Mouse (Mus musculus) left cerebral cortex, postnatal 36 days (tissue): ENCODE data around the gene Slc25a40. TPM values are rescaled to one million over a fixed set of nuclear protein-coding genes. Genes with fewer than 3 reads are reported as not detected.

Experiments used
- DNase-seq, 2 experiments: peaks; one replicate each; pipeline ENCODE4 v3.0.0; 2021 to 2022; ENCODE audit warnings: low spot score in 2 of 2, mixed read lengths in 1 of 2
- intact Hi-C: fragments of 180-260 bp; cut with DNase I; formaldehyde crosslinking; loops from one replicate; pipeline ENCODE4 v1.15.1; 2025
- total RNA-seq, 2 experiments: library from RNA; stranded (reverse); gene quantifications; 2 replicates each; pipeline ENCODE4 v1.2.3; 2021

Slc25a40 gene
- total RNA-seq: 10 to 100 TPM; 10.1 to 15.3 TPM

DNA sequence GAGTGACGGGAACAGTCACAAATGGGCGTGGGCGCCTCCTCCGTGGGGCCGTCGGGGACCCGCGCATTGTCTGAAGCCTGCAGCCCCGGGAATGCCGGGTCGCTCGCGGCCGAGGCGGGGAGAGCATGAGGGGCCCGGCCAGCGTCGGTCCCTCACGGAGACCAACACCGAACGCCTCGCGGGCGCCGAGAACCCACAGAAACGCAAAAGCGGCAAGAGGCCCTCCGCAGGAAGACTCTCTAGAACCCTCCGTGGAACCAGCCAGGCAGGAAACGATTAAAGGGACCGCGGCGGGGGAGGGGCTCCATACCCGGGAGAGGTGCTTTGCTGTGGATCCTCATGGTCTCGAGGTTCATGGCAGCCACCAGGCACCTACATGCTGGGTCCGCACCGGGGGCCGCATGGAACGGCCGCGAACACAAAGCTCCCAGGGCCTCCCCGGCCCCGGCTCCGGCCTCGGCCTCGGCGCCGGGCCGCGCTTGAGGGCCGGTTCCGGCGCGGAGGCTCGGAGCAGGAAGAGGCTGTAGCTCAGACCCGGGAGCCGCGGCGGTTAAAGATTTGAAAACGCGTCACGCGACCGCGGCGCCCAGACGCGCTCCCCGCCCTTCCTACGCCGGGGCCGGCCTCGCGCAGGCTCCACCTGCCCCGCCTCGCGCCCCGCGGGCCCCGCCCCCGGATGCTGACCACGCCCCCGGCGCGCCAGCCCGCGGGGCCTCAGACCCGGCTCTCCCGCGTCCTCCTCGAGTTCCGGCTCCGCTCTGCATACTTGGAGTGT, at the start of gene Slc25a40, which contains the start of gene Dbf4:
TSS of gene Slc25a40 (plus strand) at position 694 of the 775 bp plus-strand sequence.
TSS of gene Dbf4 (minus strand) at position 560 of the 775 bp plus-strand sequence.
- DNase-seq: peak in 1 of 2 experiments; percentile 92
- intact Hi-C loops: loop anchor here (5.0 to 10.0 kb wide), 3 partner anchors 55 to 575 kb away; partner anchors contain the start of genes Adam22 and Crot

DNA sequence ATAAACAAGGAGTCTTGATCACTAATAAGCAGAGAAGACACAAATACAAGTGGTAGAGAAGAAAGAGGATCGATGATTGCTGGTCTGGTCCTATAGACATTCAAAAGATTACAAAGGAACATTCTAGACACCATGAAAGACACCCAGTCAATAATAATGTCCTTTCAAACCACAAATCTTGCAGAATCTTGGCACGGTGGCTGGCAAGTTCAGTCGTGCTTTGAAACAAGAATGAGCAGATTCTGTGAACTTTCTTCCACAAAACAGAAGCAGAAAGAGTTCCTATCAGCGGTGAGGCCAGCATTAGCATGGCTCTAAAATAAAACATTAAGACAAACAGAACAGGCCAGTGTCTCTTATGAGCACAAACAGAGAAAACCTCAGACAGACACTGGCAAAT, 49.2 kb upstream of the Slc25a40 start:
- DNase-seq: no peak
- intact Hi-C loops: no loop called here

DNA sequence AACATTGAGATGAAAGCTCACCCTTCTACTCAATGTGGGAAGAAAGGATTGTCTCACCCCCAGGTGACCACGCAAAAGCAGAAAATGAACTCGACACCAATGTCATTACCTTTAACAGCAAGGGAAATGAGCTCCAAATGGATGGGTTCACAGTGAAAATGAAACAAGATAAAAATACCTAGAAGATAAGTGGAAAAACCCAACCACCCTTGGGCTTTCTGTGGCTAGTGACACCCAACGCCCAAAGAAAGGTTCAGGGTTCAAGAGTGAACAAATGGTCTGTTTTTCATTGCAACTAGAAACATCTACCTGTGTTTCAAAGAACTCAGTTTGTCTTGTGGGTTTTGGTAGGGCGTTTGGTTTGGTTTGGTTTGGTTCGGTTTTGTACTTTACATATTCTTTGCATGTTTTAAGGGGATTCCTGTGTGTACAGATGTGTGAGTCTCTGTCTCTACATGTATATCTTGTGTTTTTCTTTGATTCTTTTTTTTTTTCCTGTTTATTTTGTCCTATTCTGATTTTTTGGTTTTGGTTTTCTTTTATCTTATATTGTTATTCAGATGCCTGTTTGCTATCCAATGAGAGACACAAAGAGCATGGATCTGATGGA, 48.2 kb upstream of the Slc25a40 start:
- no peak for DNase-seq
- intact Hi-C loops: no loop called here

DNA sequence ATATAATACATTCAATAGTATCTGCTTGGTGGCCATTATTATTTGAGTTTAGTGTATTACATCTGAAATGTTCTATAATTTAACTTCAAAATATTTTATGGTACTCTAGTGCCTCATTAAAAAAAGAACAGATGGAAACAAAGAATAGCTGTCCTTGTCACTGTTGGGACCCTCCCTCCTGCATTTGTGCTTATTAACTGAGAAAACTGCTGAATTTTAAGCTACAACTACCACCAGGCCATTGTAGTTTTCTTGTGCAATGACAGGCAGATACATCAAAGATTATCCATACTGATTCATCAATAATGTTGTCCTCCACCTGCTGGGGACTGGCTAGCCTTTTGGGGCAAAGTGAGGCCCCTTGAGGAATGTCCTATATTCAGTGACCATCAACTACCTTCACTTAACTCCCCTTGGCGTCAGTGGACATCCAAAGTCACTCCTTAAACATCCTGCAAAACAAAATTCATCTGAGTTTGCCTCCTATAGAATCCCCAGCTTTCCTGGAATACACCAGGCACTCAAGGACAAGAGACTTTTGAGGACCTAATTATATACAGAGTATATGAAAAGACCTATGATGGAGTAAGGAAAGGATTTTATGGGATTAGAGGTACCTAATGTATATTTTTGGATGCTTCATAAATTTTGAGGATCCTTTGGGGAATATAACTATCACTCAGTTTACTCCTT, 28.6 kb upstream of the Slc25a40 start:
- DNase-seq: no peak
- intact Hi-C loops: no loop called here

DNA sequence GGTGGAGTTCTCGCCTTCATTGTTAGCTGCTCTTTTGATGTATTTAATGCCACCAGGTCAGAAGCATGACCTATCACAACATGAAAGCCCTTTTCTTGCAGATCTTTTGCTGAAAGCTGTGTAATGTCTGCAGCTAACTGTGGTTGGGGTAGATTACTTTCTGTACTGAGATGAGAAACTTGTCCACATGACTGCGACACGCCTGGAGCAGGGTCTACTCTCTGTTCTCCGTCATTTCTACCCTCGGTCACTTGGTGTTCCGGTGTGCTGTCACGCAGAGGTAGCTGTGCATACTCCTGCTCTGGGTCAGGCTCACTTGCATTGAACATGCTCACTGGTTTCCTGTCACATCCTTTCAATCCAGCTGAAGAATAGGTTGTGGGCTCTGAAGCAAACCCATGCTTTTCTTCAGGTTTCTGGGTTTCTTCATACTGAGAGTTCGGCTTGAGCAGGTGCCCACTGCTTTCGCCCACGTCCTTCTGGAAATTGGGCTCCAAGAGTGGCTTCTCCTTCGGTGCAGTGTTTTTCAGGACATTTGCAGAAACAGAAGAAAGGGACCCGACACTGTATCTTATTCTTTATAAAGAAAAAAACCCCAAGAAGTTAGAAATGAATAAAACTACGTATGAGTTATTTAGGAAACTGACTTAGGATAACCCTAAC, 24.9 kb upstream of the Slc25a40 start:
- intact Hi-C loops: no loop called here
- peak in 1 of 2 experiments; percentile 21 for DNase-seq

DNA sequence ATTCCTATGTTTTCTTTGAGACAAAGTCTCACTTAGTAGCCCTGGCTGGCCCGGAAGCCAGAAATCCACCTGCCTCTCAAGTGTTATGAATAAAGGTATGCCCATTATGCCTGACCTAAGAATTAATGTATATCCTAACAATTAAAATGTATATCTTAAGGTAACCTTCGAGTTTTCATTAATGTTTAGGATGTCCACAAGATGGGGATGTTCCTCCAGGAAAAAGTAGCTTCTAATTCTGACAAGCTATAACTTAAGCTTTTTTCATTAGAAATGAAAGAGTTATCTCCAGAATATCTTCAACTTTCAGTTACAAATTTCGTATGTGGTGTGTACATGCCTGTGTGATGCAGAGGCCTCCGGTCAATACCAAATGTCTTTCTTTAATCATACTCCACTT, 13.9 kb upstream of the Slc25a40 start:
- intact Hi-C loops: no loop called here

DNA sequence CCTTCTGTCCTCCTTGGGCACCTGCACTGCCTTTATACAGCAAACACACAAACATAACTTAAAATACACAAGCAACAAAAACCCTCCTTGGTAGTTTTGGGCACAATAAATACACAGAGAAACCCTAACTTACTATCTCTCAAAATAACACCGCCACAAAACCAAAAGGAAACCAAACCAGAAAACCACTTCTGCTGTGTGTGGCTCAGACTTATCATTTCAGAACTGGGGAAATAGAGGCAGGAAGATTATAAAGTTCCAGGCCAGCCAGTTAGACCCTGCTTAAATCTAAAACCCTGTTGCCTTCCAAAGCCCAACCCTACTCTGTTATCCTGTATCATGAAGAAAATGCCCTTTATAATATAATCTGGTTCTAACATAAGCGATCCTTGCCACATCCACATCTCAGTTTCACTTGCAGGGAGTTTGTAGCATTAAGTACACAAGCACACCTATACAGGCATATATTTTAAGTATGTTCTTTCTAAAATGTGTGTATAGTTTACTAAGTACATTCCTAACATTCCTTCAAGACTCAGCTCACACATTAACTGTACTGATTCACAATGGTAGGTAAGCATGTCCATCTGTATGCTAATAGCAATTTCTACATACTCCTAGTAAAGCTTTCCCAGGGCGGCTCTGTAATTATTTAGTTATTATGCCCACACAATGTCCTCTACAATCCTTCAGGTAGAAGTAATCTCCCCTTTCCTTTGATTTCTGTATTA, 5.8 kb upstream of the Slc25a40 start:
- intact Hi-C loops: no loop called here
- DNase-seq: no peak

More for the DNA sequence above, 13.9 kb upstream of the Slc25a40 start:
- no peak for DNase-seq

DNA sequence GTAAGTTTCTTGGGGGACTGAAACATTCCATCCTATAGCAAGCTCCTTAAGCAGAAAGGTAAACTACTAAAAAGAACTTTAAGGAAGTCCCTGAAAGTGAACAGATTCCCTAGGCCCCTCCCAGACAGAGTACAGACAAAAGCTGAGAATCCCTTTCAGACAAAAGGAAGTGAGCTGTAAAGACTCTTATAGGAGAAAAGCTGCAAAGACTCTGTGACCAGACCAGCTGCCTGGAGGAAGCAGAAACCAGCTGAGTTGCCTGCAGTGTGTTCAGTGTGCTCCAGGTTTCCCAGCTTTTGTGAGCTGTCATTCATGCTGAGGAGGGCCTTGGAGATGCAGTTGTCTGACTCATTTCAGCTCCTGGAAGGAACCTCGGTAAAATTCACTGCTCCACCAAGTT, 5.2 kb upstream of the Slc25a40 start:
- DNase-seq: no peak
- intact Hi-C loops: no loop called here

DNA sequence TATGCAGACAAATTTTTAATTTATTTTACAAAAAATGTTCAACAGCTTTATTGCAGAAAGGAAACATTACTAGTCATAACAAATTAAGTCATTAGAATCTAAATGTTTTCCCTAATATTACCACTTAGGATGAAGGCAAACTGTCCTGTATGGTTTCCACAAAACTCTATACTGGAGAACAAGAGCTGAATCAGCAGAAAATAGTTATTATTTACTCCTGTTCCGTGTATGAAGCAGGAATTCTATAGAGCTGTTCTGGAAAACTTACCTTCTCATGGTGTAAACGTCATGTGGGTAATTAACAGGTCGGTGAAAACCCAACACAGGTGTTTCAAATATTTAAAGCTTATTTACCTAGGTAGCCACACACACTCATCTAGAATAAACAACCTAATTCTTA, 1.2 kb upstream of the Slc25a40 start:
- intact Hi-C loops: loop anchor here (5.0 to 10.0 kb wide), 3 partner anchors 54 to 576 kb away; partner anchors contain the start of genes Adam22 and Crot
- DNase-seq: no peak

DNA sequence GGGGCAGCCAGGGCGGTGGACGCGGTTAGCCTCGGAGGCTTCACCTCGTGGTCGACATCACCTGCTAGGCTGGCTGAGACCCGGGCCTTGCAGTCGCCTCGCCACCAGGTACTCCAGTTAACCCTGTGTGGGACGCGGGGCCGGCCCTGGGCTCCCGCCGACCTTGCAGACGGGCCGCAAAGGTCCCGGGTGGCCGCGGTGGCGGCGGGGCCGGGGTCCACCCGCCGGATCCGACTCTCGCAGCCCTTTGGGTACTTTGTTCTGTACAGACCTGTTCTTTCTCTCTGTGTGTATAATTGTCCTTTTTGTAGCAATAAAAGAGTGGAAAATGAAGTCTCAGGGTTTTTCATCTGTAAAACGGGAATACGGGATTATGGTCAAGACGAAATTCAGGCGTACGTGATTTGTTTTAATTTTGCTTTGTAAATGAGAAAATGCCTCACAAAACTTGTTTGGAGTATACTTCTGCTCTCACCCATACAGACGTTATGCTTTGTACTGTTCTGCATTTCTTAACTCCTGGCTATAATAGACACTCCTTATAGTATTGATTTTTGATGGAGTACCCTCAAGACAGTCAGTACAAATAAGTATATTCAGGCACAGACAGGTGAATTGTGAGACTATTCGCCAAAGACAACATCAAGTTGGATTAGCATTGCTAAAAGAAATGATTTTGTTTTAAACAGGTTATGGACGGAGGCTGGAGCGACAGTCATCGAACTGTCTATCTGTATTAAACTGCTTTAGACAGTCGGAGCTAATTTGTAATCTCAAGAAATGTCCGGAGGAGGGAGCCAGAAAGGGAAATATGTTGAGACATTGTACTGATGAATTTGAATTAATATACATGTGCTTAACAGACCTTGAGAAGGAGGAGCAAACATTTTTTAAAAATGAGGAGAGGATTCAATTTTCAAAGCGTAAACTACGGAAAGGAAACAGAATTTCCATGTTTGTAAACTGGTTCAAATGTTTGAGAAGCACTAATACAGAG, 580 bp downstream of the Slc25a40 start:
- intact Hi-C loops: loop anchor here (5.0 to 10.0 kb wide), 3 partner anchors 56 to 574 kb away; partner anchors contain the start of genes Adam22 and Crot
- peak in 1 of 2 experiments; percentile 85 for DNase-seq

DNA sequence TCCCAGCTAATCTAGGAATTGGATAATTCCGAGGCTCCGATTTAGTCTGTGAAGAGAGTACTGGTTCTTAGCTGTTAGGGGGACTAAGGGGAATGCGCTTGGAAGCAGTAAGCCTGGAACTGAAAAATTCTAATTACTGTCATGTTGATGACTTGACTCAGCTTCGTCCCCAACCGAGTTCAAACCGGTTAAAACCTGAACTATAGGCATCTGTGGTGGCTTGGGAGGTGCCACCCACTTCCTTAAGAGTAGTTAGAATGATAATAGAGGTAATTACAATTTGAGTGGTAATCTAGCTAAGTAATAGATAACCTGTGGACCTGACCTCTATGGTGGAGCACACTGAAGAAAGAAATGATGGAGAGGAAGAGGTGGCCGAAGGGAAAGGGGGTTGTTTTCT, 1.5 kb downstream of the Slc25a40 start:
- no peak for DNase-seq
- intact Hi-C loops: loop anchor here (5.0 to 10.0 kb wide), 3 partner anchors 57 to 573 kb away; partner anchors contain the start of genes Adam22 and Crot

DNA sequence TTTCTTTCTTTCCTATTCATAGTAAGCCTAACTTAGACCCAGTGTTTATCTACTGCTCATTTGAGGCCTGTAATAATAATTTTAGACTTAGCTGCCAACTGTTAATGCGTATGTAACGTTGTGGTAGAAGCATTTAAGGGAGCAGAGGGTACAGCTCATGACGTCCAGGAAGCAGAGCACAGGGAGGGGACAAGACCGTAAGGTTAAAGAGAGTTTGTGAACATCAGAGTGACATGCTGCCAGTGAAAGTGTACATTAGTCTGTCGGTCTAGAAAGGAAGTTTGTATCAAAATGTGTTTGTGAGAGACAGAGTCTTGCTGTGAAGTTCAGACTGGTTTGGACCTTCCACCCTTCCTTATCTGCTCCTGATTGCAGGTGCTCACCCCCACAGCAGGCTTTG, 3.2 kb downstream of the Slc25a40 start:
- intact Hi-C loops: loop anchor here (10.0 kb wide), 1 partner anchor 261 kb away; no protein-coding TSS in a partner anchor
- DNase-seq: no peak

DNA sequence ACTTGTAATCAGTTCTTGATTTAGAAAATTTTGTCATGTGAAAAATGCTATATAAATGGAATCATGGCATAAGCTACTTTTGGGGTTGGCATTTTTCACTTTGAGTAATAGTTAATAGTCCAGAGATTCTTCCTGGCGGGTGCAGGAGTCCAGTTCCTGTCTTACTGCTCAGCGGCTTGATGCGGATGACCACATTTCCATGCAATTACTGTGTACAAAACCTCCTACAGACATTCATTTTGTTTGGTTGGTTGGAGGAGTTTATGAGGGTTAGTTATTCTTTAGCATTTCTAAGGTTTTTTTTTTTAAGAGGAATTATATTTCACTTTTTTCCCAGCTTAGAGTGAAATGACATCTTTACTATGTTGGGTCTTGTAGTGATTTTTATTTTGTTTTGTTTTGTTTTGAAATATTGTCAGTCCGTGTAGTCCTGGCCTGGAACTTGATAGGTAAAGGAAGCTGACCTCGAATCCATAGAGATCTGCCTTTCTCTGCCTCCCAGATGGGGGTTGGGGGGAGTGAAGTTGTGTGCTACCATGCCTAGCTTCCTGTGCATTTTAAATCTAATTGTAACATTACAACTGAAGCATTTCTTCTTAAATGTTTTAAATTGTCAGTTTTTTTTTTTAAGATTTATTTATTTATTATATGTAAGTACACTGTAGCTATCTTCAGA, 15.0 kb downstream of the Slc25a40 start:
- DNase-seq: no peak
- intact Hi-C loops: no loop called here

DNA sequence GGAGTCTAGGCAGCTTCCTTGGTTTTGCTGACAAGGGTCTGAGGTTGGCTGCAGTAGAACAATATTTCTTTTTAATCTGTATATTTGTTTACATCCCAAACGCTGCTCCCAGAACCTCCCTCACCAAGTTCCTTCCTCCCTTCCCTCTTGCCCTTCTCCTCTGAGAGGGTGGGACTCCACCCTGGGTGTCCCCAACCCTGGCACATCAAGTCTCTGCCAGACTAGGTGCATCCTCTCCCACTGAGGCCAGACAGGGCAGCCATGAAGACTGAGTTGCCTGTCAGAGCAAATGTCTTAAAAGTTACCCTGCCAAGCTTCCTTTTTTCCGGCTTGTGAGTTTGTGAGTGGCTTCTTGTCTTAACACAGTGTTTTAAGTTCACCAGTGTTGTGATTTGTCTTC, 16.4 kb downstream of the Slc25a40 start:
- DNase-seq: no peak
- intact Hi-C loops: no loop called here

DNA sequence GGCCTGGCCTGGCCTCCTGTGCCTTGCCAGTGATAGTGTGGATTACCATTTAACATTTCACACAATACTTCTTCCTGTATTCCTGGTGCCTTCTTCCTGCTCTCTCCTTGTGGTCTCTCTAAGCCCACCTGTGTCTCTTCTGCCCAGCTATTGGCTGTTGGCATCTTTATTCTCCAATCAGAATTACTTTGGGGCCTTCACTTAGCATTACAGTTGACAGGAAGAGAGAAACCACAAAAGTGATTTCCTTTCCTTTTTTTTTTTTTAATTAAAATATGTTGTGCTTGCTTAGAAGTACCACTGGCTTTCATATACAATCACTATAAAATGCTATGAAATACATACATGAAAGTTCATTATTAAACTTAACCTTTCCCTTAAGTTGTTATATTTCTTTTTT, 32.9 kb downstream of the Slc25a40 start:
- no peak for DNase-seq
- intact Hi-C loops: no loop called here

DNA sequence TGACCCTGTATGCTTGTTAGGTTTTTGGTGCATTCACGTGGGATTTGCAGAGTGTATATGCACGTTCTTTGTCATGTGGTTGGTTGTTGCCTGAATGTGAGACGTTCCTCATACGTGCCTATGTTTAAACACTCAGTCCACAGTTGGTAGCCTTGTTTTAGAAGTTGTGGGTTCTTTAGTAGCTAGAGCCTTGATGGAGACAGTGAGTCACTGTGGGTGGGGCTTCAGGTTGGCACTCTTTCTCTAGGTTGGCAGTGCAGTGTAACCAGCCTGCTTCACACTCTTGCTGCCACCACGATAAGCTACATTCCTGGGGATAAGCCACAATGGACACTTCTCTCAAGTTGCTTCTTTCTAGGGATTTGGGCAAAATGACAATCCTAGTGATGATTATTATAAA, 33.9 kb downstream of the Slc25a40 start:
- intact Hi-C loops: no loop called here
- no peak for DNase-seq

DNA sequence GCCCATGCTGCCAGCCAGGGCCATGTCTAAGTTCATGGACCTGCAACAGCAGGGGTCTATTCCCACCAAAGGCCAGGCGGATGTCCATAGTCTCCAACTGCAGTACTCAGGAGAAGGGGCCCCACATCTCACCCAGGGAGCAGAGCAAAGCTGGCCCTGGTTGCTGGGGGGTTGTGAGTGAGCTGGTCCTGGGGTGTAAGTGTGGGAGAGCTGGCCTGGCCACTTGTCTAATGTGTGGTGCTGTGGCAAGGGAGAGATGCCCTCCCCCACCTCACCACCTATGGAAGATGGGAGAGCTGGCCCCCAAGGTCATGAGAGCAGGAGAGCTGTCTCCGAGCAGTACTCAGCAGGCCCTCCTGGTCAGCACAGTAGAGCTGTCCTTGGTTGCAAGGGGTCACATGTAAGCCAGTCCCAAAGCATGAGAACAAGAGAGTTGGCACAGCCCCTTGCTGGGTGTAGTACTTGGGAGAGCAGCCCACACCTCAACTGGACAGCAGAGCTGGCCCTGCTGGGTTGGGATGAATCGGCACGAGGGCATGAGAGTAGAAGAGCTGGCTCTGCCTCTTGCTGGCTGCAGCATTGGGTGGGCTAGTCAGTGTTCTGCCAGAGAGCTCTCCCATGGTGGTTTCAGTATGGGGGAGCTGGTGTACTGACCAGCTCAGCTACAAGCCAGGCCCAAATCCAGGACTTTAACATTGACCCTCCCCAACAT, 65.5 kb downstream of the Slc25a40 start:
- no peak for DNase-seq
- intact Hi-C loops: loop anchor here (10.0 kb wide), 1 partner anchor 557 kb away; no protein-coding TSS in a partner anchor
